Mouse (Mus musculus) left cerebral cortex, postnatal 36 days (tissue): ENCODE data around the gene Aqp9. TPM values are rescaled to one million over a fixed set of nuclear protein-coding genes. Genes with fewer than 3 reads are reported as not detected.

Source experiments
- DNase-seq, 2 experiments: peaks; one replicate each; pipeline ENCODE4 v3.0.0; 2021 to 2022; ENCODE audit warnings: low spot score in 2 of 2, mixed read lengths in 1 of 2
- intact Hi-C: fragments of 180-260 bp; cut with DNase I; formaldehyde crosslinking; loops from one replicate; pipeline ENCODE4 v1.15.1; 2025
- total RNA-seq, 2 experiments: library from RNA; stranded (reverse); gene quantifications; 2 replicates each; pipeline ENCODE4 v1.2.3; 2021

Aqp9 gene
- total RNA-seq, 2 experiments from 2014 or later: 1.8 to 2.0 TPM

DNA sequence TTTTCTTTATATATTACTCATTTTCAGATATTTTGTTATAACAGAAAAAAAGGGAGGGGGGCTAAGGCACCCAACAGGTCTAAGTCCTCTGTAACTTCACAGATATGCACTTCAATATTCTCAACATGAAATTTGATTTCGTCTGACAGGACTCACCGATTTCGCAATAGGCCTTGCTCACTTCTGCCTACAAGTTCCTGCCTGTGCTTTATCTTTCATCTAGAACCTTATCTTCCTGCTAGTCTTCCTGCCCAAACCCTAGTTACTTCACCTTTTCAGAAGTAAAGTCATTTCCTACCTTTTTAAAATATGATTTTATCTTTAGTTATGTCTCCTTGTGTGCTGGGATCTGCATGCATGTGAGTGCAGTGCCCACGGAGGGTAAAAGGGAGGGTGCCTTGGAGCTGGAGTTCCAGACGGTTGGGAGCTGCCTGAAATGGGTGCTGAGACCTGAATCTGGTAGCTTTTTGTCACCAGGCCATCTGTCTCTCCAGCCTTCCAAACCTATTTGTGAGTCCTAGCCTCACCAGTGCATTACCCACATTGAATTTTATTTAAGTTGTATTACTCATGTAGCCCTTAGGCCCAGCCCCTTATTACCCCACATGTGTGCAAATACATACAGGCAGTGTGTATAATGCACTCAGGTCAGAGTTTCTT is 6.0 kb upstream of the Aqp9 start:
- intact Hi-C loops: no loop called here
- DNase-seq: no peak

DNA sequence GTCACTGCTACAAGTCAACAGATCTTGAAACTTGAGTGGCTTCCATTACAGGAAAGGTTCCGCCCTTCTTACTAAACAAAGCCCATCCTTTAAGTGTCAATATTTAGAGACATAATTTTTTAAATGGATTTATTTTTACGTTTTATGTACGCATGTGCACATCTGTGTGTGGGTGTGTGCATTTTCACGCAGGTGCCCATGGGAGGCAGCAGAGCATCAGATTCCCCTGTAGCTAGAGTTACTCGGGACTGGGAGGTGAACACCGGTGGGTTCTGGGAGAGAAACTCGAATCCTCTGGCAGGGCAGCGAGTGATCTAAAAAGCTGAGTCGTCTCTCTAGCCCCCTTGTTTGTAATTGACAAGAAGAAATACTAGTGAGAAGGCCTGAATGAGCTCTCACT is 5.1 kb upstream of the Aqp9 start:
- intact Hi-C loops: no loop called here

GRCm38 (mm10) chr9:71167473-71168215 is 838 bp downstream of the Aqp9 start:
- DNase-seq: no peak
- intact Hi-C loops: no loop called here

More for the DNA sequence above, 5.1 kb upstream of the Aqp9 start:
- DNase-seq: no peak

- intact Hi-C loops: no loop called here
- no peak for DNase-seq
These were observed 1.5 kb downstream of the Aqp9 start for GRCm38 (mm10) chr9:71166871-71167465.

DNA sequence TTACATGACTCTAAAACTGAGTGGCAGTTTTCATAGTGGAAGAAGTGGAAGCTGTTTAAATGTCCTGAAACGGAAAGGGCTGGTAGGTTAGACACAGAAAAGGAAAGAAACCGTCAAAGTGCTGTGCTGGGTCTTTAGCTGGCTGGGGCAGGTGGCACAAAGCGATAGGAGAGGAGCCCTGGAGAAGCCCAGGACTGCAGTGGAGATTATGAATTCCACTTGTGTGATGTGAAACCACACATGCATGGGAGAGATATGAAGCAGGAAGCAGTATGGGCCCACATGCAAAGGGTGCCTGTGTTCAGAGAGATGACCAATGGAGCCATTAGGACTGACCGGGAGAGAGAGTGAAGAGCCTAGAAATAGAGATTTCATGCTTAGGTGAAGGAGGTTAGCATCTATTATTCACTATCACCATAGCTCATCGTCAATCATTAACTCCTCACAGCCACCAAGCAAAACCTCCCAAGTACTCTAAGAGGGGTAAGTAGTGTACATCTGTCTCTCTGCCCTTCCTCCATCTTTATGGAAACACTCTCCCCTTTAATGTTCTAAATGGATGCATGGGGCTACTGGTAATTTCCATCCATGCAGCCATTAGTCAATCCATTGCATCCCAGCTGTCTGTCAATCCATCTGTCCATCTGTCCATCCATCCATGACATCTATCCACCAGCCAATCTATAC is 2.3 kb downstream of the Aqp9 start:
- intact Hi-C loops: no loop called here
- DNase-seq: no peak

- intact Hi-C loops: no loop called here
- no peak for DNase-seq
These were observed 3.0 kb downstream of the Aqp9 start for GRCm38 (mm10) chr9:71165510-71165909.

- intact Hi-C loops: no loop called here
These were observed 3.4 kb downstream of the Aqp9 start for GRCm38 (mm10) chr9:71165061-71165460.

GRCm38 (mm10) chr9:71164353-71164752 is 4.1 kb downstream of the Aqp9 start:
- DNase-seq: no peak
- intact Hi-C loops: no loop called here

More at GRCm38 (mm10) chr9:71165061-71165460, 3.4 kb downstream of the Aqp9 start:
- no peak for DNase-seq

DNA sequence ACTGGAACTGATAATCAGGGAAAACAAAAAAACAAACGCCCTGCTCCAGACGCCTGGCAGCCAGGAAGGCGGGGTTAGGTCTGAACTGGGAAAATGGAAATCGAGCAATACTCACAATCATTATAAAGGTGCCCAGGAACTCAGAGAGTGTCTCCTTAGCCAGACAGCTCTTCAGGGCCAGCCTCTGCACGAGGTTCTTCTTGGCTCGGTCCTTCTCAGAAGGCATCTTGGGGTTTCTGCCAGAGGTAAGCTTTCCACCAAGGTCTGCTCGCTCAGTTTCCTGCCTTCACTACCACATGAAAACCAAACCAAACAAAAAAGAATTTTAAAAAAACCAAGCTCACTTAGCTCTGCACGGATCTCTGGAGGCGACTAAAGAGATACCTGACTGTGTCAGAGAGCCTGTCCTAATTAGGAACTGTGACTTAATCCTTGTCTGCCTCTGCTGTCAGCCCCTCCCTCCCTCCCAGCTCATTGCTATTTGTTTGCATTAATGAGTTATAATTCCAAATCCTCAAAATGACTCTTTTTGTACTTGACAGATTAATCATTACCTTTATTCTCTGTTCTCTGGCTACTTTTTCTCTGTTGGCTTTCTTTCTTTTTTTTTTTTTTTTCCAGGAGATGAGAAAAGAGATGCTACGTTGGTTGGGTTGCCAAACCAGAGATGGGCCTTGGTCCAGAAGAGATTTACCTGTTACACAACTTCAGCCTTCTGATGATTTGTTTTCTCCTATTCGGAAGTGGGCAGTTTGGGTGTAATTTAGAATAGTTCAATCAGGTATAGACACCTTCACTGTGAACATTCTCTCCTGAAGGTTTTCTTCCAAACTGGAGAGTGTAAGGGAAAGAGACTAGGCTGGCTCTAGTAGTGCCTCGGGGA is 5.4 kb downstream of the Aqp9 start:
- DNase-seq: no peak
- intact Hi-C loops: no loop called here

- intact Hi-C loops: no loop called here
- no peak for DNase-seq
These were observed 6.2 kb downstream of the Aqp9 start for GRCm38 (mm10) chr9:71162131-71162857.

DNA sequence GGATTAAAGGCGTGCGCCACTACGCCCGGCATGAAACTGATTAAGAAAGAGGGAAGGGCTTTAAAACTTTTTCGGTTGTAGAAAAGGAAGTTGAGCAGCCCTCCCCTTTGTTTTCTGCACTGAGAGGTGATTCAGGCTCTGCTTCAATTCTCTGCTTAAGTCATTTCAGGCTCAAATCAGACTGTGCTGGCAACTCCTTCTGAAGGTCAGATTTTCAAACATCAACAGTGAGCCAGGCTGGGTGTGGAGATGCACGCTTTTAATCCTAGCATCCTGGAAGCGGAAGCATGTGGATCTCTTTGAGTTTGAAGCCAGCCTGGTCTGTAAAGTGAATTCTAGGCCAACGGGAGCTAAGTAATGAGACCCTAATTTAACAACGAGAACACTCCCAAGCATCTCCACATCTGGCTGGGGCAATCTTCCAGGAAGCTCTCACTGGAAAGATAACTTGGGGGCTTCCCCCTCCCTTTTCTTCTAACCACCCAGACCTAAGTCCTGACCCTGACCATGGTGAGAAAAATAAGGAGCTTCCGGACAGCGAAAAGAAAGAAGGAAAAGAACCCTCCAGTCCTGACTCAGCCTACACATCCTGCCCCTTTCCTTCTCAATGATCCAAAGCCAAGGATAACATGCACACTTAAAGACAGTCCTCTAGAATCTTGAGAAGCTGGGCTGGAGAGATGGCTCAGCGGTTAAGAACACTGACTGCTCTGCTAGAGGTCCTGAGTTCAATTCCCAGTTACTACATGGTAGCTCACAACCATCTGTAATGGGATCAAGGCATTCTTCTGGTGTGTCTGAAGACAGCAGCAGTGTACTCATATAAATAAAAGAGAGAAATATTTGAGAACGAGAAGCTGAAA is 7.4 kb downstream of the Aqp9 start:
- no peak for DNase-seq
- intact Hi-C loops: no loop called here

DNA sequence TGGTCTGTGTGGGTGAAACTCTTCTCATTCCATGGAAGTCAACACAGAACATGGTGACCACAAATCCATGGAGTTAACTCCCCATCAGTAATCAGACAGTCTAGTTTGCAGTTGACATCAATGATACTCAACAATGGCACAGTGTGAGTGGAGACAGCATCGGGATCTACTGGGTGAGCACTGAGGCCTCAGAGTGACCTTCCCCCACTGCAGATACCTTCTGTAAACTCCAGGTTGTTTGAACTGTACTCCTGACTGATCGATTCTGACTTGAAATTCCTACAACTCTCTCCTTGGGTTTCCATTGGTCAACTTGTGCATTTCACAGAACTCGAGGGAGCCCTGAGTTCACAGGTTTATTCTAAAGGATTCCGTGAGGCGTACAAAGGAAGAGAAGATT is 8.8 kb downstream of the Aqp9 start:
- no peak for DNase-seq
- intact Hi-C loops: no loop called here

- intact Hi-C loops: no loop called here
- DNase-seq: no peak
These were observed 9.3 kb downstream of the Aqp9 start for GRCm38 (mm10) chr9:71159060-71159626.

GRCm38 (mm10) chr9:71157921-71158646 is 10.4 kb downstream of the Aqp9 start:
- DNase-seq: no peak
- intact Hi-C loops: no loop called here

DNA sequence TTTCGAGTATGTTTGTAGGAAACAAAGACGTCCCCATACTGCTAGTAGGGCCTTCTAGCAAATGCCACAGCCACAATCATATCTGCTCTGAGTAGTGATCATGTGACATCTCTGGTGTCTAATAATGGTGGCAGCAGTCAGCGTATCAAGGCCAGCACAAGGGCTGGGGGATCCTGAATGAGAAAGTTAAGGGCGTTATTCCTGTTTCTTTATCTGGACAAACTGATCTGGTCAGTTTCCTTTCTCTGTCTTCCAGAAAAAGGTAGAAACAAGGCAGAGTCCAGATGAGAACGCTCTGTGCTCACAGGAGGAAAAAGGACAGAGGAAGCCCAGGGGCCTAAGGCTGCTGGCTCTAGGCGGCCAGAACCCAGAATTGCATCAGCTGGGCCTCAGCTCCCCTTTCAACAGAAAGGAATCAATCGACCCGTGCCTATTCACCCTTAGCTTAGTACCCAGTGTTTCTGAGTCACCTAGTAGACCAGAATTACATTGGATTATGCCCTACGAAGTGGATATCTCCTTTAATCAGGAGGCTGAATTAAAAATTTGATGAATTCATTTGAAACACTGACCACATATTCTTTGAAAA is 11.9 kb downstream of the Aqp9 start:
- intact Hi-C loops: no loop called here
- no peak for DNase-seq

DNA sequence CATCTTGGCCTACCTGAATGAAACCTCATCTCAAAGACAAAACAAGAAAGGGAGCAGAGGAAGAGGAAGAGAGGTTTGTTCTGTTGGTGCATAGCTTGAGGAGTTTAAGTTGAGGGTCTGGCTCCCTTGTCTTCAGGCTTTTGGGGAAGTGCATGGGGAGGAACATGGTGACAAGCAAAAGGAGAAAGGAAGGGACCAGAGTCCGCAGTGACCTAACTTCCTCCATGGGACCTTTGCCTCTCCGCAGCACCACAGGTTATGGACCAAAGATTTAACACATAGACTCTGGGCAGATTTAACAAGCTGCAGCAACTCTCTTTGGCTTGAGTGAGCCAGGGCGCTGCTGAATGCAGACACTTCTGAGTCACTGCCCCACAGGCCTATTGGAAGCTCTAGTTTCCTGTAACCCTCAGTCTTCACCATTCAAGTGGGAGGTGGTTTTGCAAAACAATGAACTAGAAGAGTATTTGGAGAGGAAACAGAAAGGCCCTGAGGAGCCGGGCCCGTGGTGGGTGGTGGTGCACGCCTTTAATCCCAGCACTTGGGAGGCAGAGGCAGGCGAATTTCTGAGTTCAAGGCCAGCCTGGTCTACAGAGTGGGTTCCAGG is 13.0 kb downstream of the Aqp9 start:
- no peak for DNase-seq
- intact Hi-C loops: no loop called here
